Mouse (Mus musculus): ENCODE measurements around the gene Pcbd1. TPM values are rescaled to one million over a fixed set of nuclear protein-coding genes. Genes with fewer than 3 reads are reported as not detected.

Pcbd1 gene
- 67.5 and 71.2 TPM in 2 replicates for polyA plus RNA-seq (2014; fragmentation: Nextera tagmentation; extraction: Ambion mirVana)

DNA sequence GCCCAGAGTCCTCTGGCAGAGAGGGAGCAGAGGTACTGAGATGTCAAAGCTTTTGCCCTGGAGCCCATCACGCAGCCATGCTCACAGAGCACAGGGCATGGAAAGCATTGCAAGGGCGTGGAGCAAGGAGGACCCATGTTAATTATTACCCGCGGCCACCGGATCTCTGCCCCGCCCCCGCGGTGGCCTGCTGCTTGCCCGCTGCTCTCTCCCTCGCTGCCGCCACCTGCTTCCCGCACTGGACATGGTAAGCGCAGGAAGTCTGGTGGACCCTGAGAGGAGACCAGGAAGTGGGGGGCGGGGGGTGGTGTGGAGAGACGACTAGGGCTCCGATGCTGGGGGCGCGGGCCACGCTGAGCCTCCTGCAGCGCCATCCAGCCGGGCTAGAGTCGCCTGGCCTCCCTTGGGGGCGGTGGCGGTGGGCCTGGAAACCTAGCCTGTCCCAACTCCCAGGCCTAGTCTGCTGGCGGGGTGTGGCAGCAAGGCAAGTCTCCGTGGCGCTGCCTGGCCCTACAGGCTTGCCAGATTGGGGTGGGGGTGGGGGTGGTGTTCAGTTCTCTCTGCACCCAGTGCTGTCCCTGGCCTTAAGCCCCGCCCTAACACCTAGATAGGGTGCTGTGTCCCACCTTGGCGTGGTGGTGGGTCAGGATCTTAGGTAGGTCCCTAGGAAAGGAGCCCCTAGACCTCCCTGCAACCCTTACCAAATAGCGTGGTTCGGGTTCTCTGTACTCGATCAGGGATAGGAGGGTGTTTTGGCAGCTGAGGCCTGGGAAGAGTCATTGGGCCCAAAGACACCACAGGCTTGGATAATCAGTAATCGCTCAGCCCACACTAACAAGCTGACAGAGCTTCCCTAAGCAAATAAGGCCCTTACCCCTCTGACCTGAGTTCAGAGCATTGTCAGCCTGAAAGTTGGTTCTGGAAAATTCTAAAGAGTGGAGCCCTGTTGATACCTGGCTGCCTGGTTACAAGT lies at the start of gene Pcbd1:
Gene Pcbd1, plus strand, starts transcription at position 162 of the 973 bp plus-strand sequence.
- H3K9me3 ChIP-seq (ENCODE audit: low read depth, low read length), result no peaks in the 10 kb centered on the region
- peak; percentile 73 for ATAC-seq (ENCODE audit: insufficient read depth)
- peak within 1 kb of the TSS; percentile 73 for H3K4me2 ChIP-seq
- peak within 1 kb of the TSS; percentile 41 for H3K4me3 ChIP-seq (ENCODE audit: low read depth, low read length)
- WGBS, result 6% methylated on average over 33 of the region's 33 CpGs
- peak within 1 kb of the TSS; percentile 66; the same call in 1 of the 2 replicates for H3K27ac ChIP-seq (ENCODE audit: low read depth)
- peak; percentile 78 for DNase-seq
- peak; percentile 25; the same call in 1 of the 2 replicates for TF ChIP-seq CTCF (IDR thresholded peaks at IDR 0.05; ENCODE audit: low read depth)
- peaks cover 7% of the 10 kb centered on the region; the same call in 1 of the 2 replicates for H3K4me1 ChIP-seq (ENCODE audit: insufficient read depth)
- peaks cover 4% of the 10 kb centered on the region; the same call in 1 of the 2 replicates for H3K36me3 ChIP-seq (ENCODE audit: insufficient read depth)
- H3K27me3 ChIP-seq (ENCODE audit: insufficient read depth, low read length), result no peaks in the 10 kb centered on the region
- peak within 1 kb of the TSS; percentile 66 for H3K9ac ChIP-seq

GRCm38 (mm10) chr10:61039657-61040056 lies 49.5 kb upstream of the Pcbd1 start:
- DNase-seq (no peak), ATAC-seq (ENCODE audit: insufficient read depth) (no peak)
- WGBS, result 59% methylated on average over 12 of the region's 12 CpGs

DNA sequence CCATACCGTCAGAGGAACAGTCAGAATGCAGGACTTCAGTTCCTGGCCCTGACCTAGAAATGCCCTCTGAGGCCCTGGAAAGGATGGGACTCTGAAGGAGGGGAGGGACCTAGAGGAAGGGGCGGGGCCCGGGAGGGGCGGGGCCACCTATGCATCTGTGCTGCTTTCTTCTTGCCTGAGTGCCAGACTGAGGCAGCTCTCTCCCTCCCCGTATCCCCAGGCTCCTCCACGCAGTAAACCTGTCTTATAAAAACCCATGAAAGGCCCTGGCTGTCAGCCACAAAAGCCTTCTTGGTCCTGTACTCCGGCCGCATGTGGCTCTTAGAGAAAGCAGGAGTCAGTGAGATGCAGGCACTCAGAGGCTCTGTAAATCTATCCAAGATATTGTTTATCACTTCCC lies 44.0 kb upstream of the Pcbd1 start:
- Histone ChIP-seq H3K4me1 (ENCODE audit: insufficient read depth) (no peaks in the 10 kb centered on the region), H3K9ac (no peak overlapping the region), H3K4me2 (no peak overlapping the region), H3K27ac (ENCODE audit: low read depth) (no peak overlapping the region), H3K36me3 (ENCODE audit: insufficient read depth) (no peaks in the 10 kb centered on the region), H3K27me3 (ENCODE audit: insufficient read depth, low read length) (no peaks in the 10 kb centered on the region), H3K4me3 (ENCODE audit: low read depth, low read length) (no peak overlapping the region), H3K9me3 (ENCODE audit: low read depth, low read length) (no peaks in the 10 kb centered on the region)
- no peak for TF ChIP-seq CTCF (IDR thresholded peaks at IDR 0.05; ENCODE audit: low read depth)
- peak; percentile 56; the same call in 1 of the 2 replicates for ATAC-seq (ENCODE audit: insufficient read depth)
- WGBS, result 6% methylated on average over 8 of the region's 8 CpGs
- DNase-seq, result peak; percentile 43

More at GRCm38 (mm10) chr10:61039657-61040056, 49.5 kb upstream of the Pcbd1 start:
- Histone ChIP-seq H3K9me3 (ENCODE audit: low read depth, low read length) (no peaks in the 10 kb centered on the region), H3K4me2 (no peak overlapping the region), H3K27ac (ENCODE audit: low read depth) (no peak overlapping the region), H3K4me1 (ENCODE audit: insufficient read depth) (no peaks in the 10 kb centered on the region), H3K4me3 (ENCODE audit: low read depth, low read length) (no peak overlapping the region), H3K27me3 (ENCODE audit: insufficient read depth, low read length) (no peaks in the 10 kb centered on the region), H3K9ac (no peak overlapping the region), H3K36me3 (ENCODE audit: insufficient read depth) (no peaks in the 10 kb centered on the region)
- no peak for TF ChIP-seq CTCF (IDR thresholded peaks at IDR 0.05; ENCODE audit: low read depth)

- Histone ChIP-seq H3K4me3 (ENCODE audit: low read depth, low read length) (no peak overlapping the region), H3K9ac (no peak overlapping the region), H3K36me3 (ENCODE audit: insufficient read depth) (no peaks in the 10 kb centered on the region), H3K4me2 (no peak overlapping the region), H3K27me3 (ENCODE audit: insufficient read depth, low read length) (no peaks in the 10 kb centered on the region), H3K27ac (ENCODE audit: low read depth) (no peak overlapping the region), H3K4me1 (ENCODE audit: insufficient read depth) (no peaks in the 10 kb centered on the region), H3K9me3 (ENCODE audit: low read depth, low read length) (no peaks in the 10 kb centered on the region; the same call in 1 of the 2 replicates)
- 55% methylated on average over 14 of the region's 14 CpGs for whole genome bisulfite sequencing
- ATAC-seq (ENCODE audit: insufficient read depth) (no peak), DNase-seq (peak; percentile 94)
- TF ChIP-seq CTCF (IDR thresholded peaks at IDR 0.05; ENCODE audit: low read depth), result peak; percentile 98
Observed at GRCm38 (mm10) chr10:61051993-61052613, 37.0 kb upstream of the Pcbd1 start.

GRCm38 (mm10) chr10:61056661-61057060 lies 32.5 kb upstream of the Pcbd1 start:
- Histone ChIP-seq H3K4me1 (ENCODE audit: insufficient read depth) (no peaks in the 10 kb centered on the region), H3K9ac (no peak overlapping the region), H3K4me2 (no peak overlapping the region), H3K27ac (ENCODE audit: low read depth) (no peak overlapping the region), H3K9me3 (ENCODE audit: low read depth, low read length) (no peaks in the 10 kb centered on the region; the same call in 1 of the 2 replicates), H3K27me3 (ENCODE audit: insufficient read depth, low read length) (no peaks in the 10 kb centered on the region), H3K4me3 (ENCODE audit: low read depth, low read length) (no peak overlapping the region), H3K36me3 (ENCODE audit: insufficient read depth) (no peaks in the 10 kb centered on the region)
- DNase-seq (no peak), ATAC-seq (ENCODE audit: insufficient read depth) (no peak)
- no peak for TF ChIP-seq CTCF (IDR thresholded peaks at IDR 0.05; ENCODE audit: low read depth)
- WGBS, result 95% methylated on average over 7 of the region's 7 CpGs

DNA sequence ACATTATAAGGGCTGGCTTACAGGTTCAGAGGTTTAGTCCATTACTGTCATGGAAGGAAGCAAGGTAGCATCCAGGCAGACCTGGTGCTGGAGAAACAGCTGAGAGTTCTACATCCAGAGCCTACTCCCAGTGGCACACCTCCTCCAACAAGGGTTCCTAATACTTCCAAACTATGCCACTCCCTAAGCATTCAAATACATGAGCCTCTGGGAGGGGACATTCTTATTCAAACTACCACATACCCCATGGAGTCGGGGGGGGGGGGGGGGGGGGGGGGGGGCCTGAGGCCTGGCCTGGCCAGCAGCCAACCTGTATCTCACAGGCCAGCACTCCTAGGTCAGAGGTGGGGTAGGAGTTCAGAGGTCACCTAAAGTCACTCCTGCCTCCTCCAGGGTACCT lies 30.0 kb upstream of the Pcbd1 start:
- Histone ChIP-seq H3K36me3 (ENCODE audit: insufficient read depth) (no peaks in the 10 kb centered on the region), H3K4me2 (no peak overlapping the region), H3K9me3 (ENCODE audit: low read depth, low read length) (no peaks in the 10 kb centered on the region; the same call in 1 of the 2 replicates), H3K27ac (ENCODE audit: low read depth) (no peak overlapping the region), H3K27me3 (ENCODE audit: insufficient read depth, low read length) (no peaks in the 10 kb centered on the region), H3K9ac (no peak overlapping the region), H3K4me1 (ENCODE audit: insufficient read depth) (no peaks in the 10 kb centered on the region), H3K4me3 (ENCODE audit: low read depth, low read length) (no peak overlapping the region)
- ATAC-seq (ENCODE audit: insufficient read depth) (no peak), DNase-seq (no peak)
- TF ChIP-seq CTCF (IDR thresholded peaks at IDR 0.05; ENCODE audit: low read depth), result no peak
- no CpG with 5 or more reads among the region's 1 CpGs for WGBS

All from lung, embryonic 14.5 days (tissue).